Mouse (Mus musculus): ENCODE data around the gene Pou2f2.

The Pou2f2 gene

GRCm38 (mm10) chr7:25098169-25098568, 81.4 kb downstream of the Pou2f2 start:
- no peak for DNase-seq (ENCODE audit: low spot score)

- DNase-seq (ENCODE audit: low spot score), result no peak
Observed at GRCm38 (mm10) chr7:25089875-25090274, 89.7 kb downstream of the Pou2f2 start.

DNA sequence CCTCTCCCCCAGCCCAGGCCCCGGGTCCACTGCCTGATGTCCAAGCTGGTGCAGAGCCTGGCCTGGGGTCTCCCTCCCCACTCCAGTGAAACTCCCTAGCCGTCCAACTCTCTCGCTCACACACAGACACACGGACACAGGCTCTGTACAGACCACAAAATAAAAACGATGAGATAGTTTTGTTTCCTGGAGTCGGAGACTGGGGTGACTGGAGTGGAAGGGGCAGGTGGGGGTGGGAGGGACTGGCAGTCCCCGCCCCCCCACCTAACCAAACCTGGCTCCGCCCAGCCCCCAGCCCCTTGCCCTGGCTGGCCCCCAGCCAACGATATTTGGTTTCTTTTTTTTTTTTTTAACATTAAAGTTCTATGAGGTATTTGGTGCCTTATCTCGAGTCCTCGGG, 90.6 kb downstream of the Pou2f2 start:
- DNase-seq (ENCODE audit: low spot score), result no peak

DNA sequence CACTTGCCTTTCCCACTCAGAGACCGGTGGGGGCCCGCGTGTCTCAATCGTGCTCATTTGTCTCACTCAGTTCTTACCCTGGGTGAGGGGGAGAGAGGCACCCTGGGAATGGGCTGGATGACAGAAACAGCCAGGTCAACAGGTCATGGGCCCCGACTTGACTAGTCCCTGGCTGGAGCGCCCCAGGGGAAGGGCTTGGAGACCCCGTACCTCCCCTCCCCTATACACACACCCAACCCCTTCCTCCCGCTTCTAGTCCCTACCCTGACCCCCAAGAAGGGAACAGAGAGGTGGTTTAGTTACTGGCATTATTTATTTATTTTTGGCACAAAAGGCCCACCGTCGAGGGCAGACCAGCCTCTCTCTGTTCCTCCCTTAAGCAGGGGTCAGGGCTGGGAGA, 91.0 kb downstream of the Pou2f2 start:
- no peak for DNase-seq (ENCODE audit: low spot score)

- no peak for DNase-seq (ENCODE audit: low spot score)
Observed at GRCm38 (mm10) chr7:25087972-25088371, 91.6 kb downstream of the Pou2f2 start.

GRCm38 (mm10) chr7:25087256-25087912, 92.1 kb downstream of the Pou2f2 start:
- no peak for DNase-seq (ENCODE audit: low spot score)

DNA sequence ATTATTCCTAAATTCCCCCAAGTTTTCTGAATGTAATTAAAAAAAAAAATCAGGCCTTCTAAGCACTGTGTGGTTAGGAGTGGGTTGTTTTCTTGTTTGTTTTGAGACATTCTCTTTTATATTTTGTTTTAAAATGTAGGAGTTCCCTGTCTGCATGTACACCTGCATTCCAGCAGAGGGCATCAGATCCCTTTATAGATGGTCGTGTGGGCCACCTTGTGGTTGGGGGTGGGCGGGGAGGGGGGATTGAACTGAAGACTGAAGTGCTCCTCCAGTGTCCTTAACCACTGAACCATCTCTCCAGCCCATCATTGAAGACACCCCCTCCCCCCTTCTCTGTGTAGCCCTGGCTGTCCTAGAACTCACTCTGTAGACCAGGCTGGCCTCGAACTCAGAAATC, 92.9 kb downstream of the Pou2f2 start:
- no peak for DNase-seq (ENCODE audit: low spot score)

GRCm38 (mm10) chr7:25084621-25085020, 94.9 kb downstream of the Pou2f2 start:
- no peak for DNase-seq (ENCODE audit: low spot score)

GRCm38 (mm10) chr7:25082510-25082909, 97.0 kb downstream of the Pou2f2 start:
- DNase-seq (ENCODE audit: low spot score), result no peak

- no peak for DNase-seq (ENCODE audit: low spot score)
Observed at GRCm38 (mm10) chr7:25080431-25080830, 99.1 kb downstream of the Pou2f2 start.

DNA sequence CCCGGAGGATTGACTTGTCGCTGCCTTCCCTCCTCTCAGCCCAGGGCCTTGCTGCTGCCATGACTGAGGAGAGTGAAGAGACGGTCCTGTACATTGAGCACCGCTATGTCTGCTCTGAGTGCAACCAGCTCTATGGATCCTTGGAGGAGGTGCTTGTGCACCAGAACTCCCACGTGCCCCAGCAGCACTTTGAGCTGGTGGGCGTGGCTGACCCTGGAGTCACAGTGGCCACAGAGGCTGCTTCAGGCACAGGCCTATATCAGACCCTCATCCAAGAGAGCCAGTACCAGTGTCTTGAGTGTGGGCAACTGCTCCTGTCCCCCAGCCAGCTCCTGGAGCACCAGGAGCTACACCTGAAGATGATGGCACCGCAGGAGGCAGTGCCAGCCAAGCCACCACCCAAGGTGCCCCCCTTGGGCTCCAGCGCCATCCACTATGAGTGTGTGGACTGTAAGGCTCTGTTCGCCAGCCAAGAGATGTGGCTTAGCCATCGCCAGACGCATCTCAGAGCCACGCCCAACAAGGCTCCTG, 100.0 kb downstream of the Pou2f2 start:
- DNase-seq (ENCODE audit: low spot score), result no peak

- DNase-seq (ENCODE audit: low spot score), result no peak
Observed at GRCm38 (mm10) chr7:25077414-25077755, 102.1 kb downstream of the Pou2f2 start.

DNA sequence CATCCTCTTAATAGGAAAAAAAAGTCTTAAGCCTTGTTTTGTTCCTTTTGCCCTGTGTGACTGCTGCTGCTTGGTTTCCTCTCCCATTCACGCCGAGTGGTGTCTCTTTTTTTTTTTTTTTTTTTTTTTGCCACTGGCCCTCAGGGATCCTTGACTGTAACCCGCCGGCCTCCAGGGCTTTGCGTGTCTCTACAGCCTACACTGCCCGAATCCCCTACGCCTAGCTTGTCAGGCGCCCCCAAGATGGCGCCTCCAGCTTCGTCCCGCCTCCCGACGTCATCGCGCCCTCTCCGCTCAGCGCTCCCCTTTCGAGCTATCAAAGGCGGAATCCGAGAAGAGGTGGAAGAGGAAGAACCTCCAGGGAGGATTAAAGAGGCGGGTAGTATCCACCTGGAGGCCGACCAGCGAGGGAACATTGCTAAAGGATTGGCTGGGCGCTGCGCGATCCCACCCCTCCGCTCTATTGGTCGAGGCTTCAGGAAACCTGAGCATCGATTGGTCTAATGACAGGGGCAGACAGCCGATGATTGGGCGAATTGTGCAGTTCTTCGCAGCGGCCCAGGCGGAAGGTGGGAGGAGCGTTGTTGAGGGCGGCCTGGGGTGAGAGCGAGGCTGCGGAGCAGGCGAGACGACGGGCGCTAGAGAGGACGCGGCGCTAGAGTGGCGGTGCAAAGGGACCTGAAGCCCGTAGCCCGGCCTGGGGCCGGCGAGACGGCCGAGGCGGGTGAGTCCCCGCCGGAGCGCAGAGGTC, 102.7 kb downstream of the Pou2f2 start:
- peak; percentile 98 for DNase-seq (ENCODE audit: low spot score)

- no peak for DNase-seq (ENCODE audit: low spot score)
Observed at GRCm38 (mm10) chr7:25076296-25076662, 103.2 kb downstream of the Pou2f2 start.

- peak; percentile 66 for DNase-seq (ENCODE audit: low spot score)
Observed at GRCm38 (mm10) chr7:25073924-25074323, 105.6 kb downstream of the Pou2f2 start.

DNA sequence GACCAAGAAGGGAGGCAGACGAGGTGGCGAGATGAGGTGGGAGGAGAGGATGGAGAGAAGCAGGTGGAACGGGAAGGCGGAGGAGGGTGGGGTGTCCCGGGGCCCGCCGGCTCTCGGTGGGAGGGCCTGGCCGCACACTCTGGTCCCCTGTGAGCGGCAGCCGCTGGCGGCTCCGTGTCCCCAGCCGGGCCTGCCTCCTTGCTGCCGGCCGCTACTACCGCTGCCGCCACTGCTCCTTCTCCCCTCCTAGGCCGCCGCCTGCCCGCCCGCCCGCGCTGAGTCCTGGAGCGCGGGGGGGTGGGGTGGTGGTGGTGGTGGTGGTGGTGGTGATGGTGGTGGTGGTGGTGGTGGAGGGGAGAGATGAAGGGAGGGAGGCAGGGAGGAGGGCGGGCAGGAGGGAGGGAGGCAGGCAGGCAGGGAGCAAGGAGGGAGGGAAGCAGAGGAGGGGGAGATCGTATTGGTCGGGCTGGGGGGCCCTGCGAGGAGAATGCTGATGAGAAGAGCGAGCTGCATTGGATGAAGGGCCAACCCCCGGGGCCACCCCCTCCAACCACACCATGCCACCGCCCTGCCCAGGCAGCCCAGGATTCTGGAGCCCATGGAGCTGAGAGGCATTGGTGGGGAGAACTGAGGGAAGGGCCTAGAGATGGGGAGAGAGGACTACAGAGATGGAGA, 106.7 kb downstream of the Pou2f2 start:
- peak; percentile 70 for DNase-seq (ENCODE audit: low spot score)

DNA sequence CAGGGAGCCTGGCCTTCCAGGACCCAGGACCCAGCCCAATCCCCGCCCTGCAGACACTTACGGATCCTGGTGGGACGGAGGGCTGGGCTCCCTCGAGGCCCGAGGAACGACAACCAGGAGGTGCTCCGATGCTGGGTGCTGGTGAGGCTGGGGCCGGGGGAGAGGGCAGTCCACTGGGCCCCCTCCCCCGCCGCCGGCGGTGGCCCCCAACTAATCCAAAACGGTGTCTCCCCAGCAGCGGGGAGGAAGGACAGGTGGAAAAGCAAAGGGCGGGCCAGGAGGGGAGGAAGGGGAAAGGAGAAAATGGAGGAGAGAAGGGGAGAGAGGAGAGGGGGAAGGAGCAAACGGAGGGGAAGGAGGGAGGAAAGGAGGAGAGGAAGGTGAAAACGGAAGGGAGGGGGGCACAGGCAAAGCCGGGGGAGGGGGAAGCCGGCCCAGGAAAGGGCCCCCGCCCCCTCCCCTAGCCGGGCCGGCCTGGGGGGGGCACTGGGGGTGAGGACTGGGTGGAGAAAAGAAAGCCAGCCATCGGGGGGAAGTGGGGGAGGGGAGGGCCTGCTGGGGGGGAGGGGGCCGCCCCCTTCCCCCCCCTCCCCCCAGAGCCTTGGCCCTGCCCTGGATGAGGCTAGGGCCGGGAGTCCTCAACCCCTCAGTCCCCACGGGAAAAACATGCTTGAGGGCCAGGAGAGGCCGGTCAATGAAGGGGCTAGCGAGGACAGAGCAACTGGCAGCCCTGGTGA, 107.4 kb downstream of the Pou2f2 start, which contains the start of the genes Grik5 and Zfp574:
TSS of gene Grik5 (minus strand) at position 368 of the 737 bp plus-strand sequence.
TSS of gene Zfp574 (plus strand) at position 589 of the 737 bp plus-strand sequence.
- DNase-seq (ENCODE audit: low spot score), result no peak

GRCm38 (mm10) chr7:25068724-25069123, 110.8 kb downstream of the Pou2f2 start:
- DNase-seq (ENCODE audit: low spot score), result peak; percentile 61

- no peak for DNase-seq (ENCODE audit: low spot score)
Observed at GRCm38 (mm10) chr7:25067909-25068656, 111.4 kb downstream of the Pou2f2 start.

- no peak for DNase-seq (ENCODE audit: low spot score)
Observed at GRCm38 (mm10) chr7:25067338-25067737, 112.2 kb downstream of the Pou2f2 start.

GRCm38 (mm10) chr7:25063900-25064299, 115.6 kb downstream of the Pou2f2 start:
- no peak for DNase-seq (ENCODE audit: low spot score)
